Mouse (Mus musculus) embryonic facial prominence, embryonic 13.5 days (tissue): ENCODE data around the gene Kansl1. TPM values are rescaled to one million over a fixed set of nuclear protein-coding genes. Genes with fewer than 3 reads are reported as not detected.
A peak's percentile ranks its signal among the peaks of the same experiment; 100 is the strongest.
"Not testable (repeated sequence)": the region's sequence is repeated elsewhere in the genome, so short reads cannot be mapped to it uniquely, and the experiment has no call there.

Experiments used
- ATAC-seq: fragments of 200-750 bp; cut with Nextera tagmentation; 2 replicates; pipeline ENCODE4 v1.8.0; 2017; ENCODE audit warnings: low read depth; ENCODE audit not compliant: insufficient number of reproducible peaks, insufficient read depth, low FRiP score, low TSS enrichment
- H3K27ac ChIP-seq: fragments of 300-500 bp; sonication (generic); 2 replicates; pipeline ENCODE4 v1.5.1; 2015; ENCODE audit warnings: moderate library complexity, mild to moderate bottlenecking, inconsistent platforms
- H3K27me3 ChIP-seq: fragments of 300-500 bp; sonication (generic); 2 replicates; pipeline ENCODE4 v1.6.1; 2015; ENCODE audit warnings: mild to moderate bottlenecking, inconsistent platforms
- H3K36me3 ChIP-seq: fragments of 300-500 bp; sonication (generic); 2 replicates; pipeline ENCODE4 v1.6.1; 2015; ENCODE audit warnings: mild to moderate bottlenecking, inconsistent platforms
- H3K4me1 ChIP-seq: fragments of 300-500 bp; sonication (generic); 2 replicates; pipeline ENCODE4 v1.6.1; 2015; ENCODE audit warnings: inconsistent platforms
- H3K4me2 ChIP-seq: fragments of 300-500 bp; sonication (generic); 2 replicates; pipeline ENCODE4 v1.6.1; 2015; ENCODE audit warnings: moderate library complexity, mild to moderate bottlenecking, inconsistent platforms
- H3K4me3 ChIP-seq: fragments of 300-500 bp; sonication (generic); 2 replicates; pipeline ENCODE4 v1.5.1; 2015; ENCODE audit warnings: mild to moderate bottlenecking, inconsistent platforms
- H3K9ac ChIP-seq: fragments of 300-500 bp; sonication (generic); 2 replicates; pipeline ENCODE4 v1.6.1; 2015; ENCODE audit warnings: mild to moderate bottlenecking, inconsistent platforms
- H3K9me3 ChIP-seq: fragments of 300-500 bp; sonication (generic); 2 replicates; pipeline ENCODE4 v1.6.1; 2016; ENCODE audit warnings: inconsistent platforms
- WGBS: fragments of 180-500 bp; shearing (Covaris S2); methylation state at CpG from one replicate; pipeline ENCODE4 v1.1.7; 2015; ENCODE audit warnings: mixed read lengths; 5-methylcytosine and 5-hydroxymethylcytosine counted together
- polyA plus RNA-seq: library from polyadenylated mRNA; unstranded; fragments of >200 nt; fragmentation: Nextera tagmentation; extraction: Ambion mirVana; gene quantifications from 2 replicates; pipeline ENCODE4 v1.2.1, GENCODE M21; 2015

Gene Kansl1
- polyA plus RNA-seq, 1 experiment from 2014 or later: 29.9 TPM

GRCm38 (mm10) chr11:104452709-104453108, 16.0 kb downstream of the Kansl1 start:
- no peak overlapping the region for H3K27ac ChIP-seq
- WGBS: 93% methylated on average over 1 of the region's 1 CpGs
- no peak overlapping the region for H3K4me3 ChIP-seq
- H3K9me3 ChIP-seq: no peaks in the 10 kb centered on the region
- H3K36me3 ChIP-seq: peaks cover 10% of the 10 kb centered on the region; the same call in 1 of the 2 replicates
- no peaks in the 10 kb centered on the region for H3K27me3 ChIP-seq
- H3K4me1 ChIP-seq: no peaks in the 10 kb centered on the region
- H3K9ac ChIP-seq: no peak overlapping the region
- no peak for ATAC-seq
- no peak overlapping the region for H3K4me2 ChIP-seq

GRCm38 (mm10) chr11:104451239-104451638, 17.4 kb downstream of the Kansl1 start:
- peaks cover 10% of the 10 kb centered on the region; the same call in 1 of the 2 replicates for H3K36me3 ChIP-seq
- 94% methylated on average over 1 of the region's 1 CpGs for WGBS

GRCm38 (mm10) chr11:104448499-104448898, 20.2 kb downstream of the Kansl1 start:
- WGBS: 70% methylated on average over 2 of the region's 2 CpGs
- H3K36me3 ChIP-seq, H3K27me3 ChIP-seq, H3K4me1 ChIP-seq, H3K9me3 ChIP-seq, H3K4me3 ChIP-seq, H3K4me2 ChIP-seq, H3K9ac ChIP-seq, H3K27ac ChIP-seq, ATAC-seq: not testable (repeated sequence)

More at GRCm38 (mm10) chr11:104451239-104451638, 17.4 kb downstream of the Kansl1 start:
- H3K4me2 ChIP-seq: no peak overlapping the region
- H3K4me3 ChIP-seq: no peak overlapping the region
- no peak for ATAC-seq
- no peaks in the 10 kb centered on the region for H3K27me3 ChIP-seq
- H3K27ac ChIP-seq: no peak overlapping the region
- no peak overlapping the region for H3K9ac ChIP-seq
- no peaks in the 10 kb centered on the region for H3K9me3 ChIP-seq
- H3K4me1 ChIP-seq: no peaks in the 10 kb centered on the region

GRCm38 (mm10) chr11:104445538-104445937, 23.1 kb downstream of the Kansl1 start:
- Histone ChIP-seq H3K9me3 (no peaks in the 10 kb centered on the region), H3K36me3 (peaks cover 10% of the 10 kb centered on the region; the same call in 1 of the 2 replicates), H3K4me2 (no peak overlapping the region), H3K4me1 (no peaks in the 10 kb centered on the region), H3K9ac (no peak overlapping the region), H3K27me3 (no peaks in the 10 kb centered on the region), H3K4me3 (no peak overlapping the region), H3K27ac (no peak overlapping the region)
- WGBS: 78% methylated on average over 2 of the region's 2 CpGs
- no peak for ATAC-seq

GRCm38 (mm10) chr11:104445044-104445443, 23.6 kb downstream of the Kansl1 start:
- no peak overlapping the region for H3K9ac ChIP-seq
- no peak for ATAC-seq

GRCm38 (mm10) chr11:104443359-104443758, 25.3 kb downstream of the Kansl1 start:
- WGBS: 56% methylated on average over 2 of the region's 2 CpGs
- Histone ChIP-seq H3K27me3 (no peaks in the 10 kb centered on the region), H3K9ac (peak overlapping the region; percentile 99; the same call in 1 of the 2 replicates)

More at GRCm38 (mm10) chr11:104445044-104445443, 23.6 kb downstream of the Kansl1 start:
- no peaks in the 10 kb centered on the region for H3K27me3 ChIP-seq
- no peaks in the 10 kb centered on the region for H3K9me3 ChIP-seq
- no peak overlapping the region for H3K27ac ChIP-seq
- H3K36me3 ChIP-seq: peaks cover 10% of the 10 kb centered on the region; the same call in 1 of the 2 replicates
- WGBS: 88% methylated on average over 1 of the region's 1 CpGs
- H3K4me3 ChIP-seq: no peak overlapping the region
- no peaks in the 10 kb centered on the region for H3K4me1 ChIP-seq
- H3K4me2 ChIP-seq: no peak overlapping the region

GRCm38 (mm10) chr11:104442333-104443136, 26.1 kb downstream of the Kansl1 start:
- peak overlapping the region; percentile 99 for H3K9ac ChIP-seq
- H3K4me1 ChIP-seq: peaks cover 3% of the 10 kb centered on the region
- H3K27me3 ChIP-seq: no peaks in the 10 kb centered on the region
- H3K36me3 ChIP-seq: no peaks in the 10 kb centered on the region
- H3K27ac ChIP-seq: peak overlapping the region; percentile 100
- H3K4me3 ChIP-seq: peak overlapping the region; percentile 76
- H3K4me2 ChIP-seq: peak overlapping the region; percentile 77
- WGBS: under 1% methylated on average over 77 of the region's 82 CpGs
- H3K9me3 ChIP-seq: no peaks in the 10 kb centered on the region
- peak; percentile 92 for ATAC-seq

More at GRCm38 (mm10) chr11:104443359-104443758, 25.3 kb downstream of the Kansl1 start:
- Histone ChIP-seq H3K9me3 (no peaks in the 10 kb centered on the region), H3K4me1 (no peaks in the 10 kb centered on the region; the same call in 1 of the 2 replicates), H3K27ac (0 out of 2 replicates have a peak overlapping the region, but pooled peaks have one; percentile 100), H3K4me3 (peak overlapping the region; percentile 76), H3K4me2 (peak overlapping the region; percentile 77), H3K36me3 (no peaks in the 10 kb centered on the region)
- ATAC-seq: no peak

- under 1% methylated on average over 57 of the region's 92 CpGs for WGBS
- ATAC-seq: peak; percentile 57
Observed at GRCm38 (mm10) chr11:104441475-104442332, 27.0 kb downstream of the Kansl1 start.

GRCm38 (mm10) chr11:104440521-104441474, 27.9 kb downstream of the Kansl1 start:
- Histone ChIP-seq H3K27ac (peak overlapping the region; percentile 100), H3K4me2 (peak overlapping the region; percentile 77), H3K9ac (peak overlapping the region; percentile 99), H3K4me1 (peaks cover 11% of the 10 kb centered on the region), H3K27me3 (no peaks in the 10 kb centered on the region), H3K4me3 (peak overlapping the region; percentile 76), H3K36me3 (no peaks in the 10 kb centered on the region), H3K9me3 (no peaks in the 10 kb centered on the region)
- no peak for ATAC-seq
- WGBS: under 1% methylated on average over 20 of the region's 20 CpGs

More at GRCm38 (mm10) chr11:104441475-104442332, 27.0 kb downstream of the Kansl1 start:
- peak overlapping the region; percentile 76 for H3K4me3 ChIP-seq
- H3K27me3 ChIP-seq: no peaks in the 10 kb centered on the region
- no peaks in the 10 kb centered on the region for H3K9me3 ChIP-seq
- H3K4me2 ChIP-seq: peak overlapping the region; percentile 77
- H3K36me3 ChIP-seq: no peaks in the 10 kb centered on the region
- H3K9ac ChIP-seq: peak overlapping the region; percentile 99
- H3K4me1 ChIP-seq: peaks cover 7% of the 10 kb centered on the region
- peak overlapping the region; percentile 100 for H3K27ac ChIP-seq

GRCm38 (mm10) chr11:104439703-104440102, 29.0 kb downstream of the Kansl1 start:
- H3K27ac ChIP-seq: no peak overlapping the region
- ATAC-seq: no peak
- no peaks in the 10 kb centered on the region for H3K9me3 ChIP-seq
- no peaks in the 10 kb centered on the region for H3K36me3 ChIP-seq
- H3K4me1 ChIP-seq: peaks cover 11% of the 10 kb centered on the region
- peak overlapping the region; percentile 77 for H3K4me2 ChIP-seq
- WGBS: 47% methylated on average over 2 of the region's 2 CpGs
- no peak overlapping the region for H3K4me3 ChIP-seq
- H3K9ac ChIP-seq: no peak overlapping the region
- H3K27me3 ChIP-seq: no peaks in the 10 kb centered on the region
